Mouse (Mus musculus) adrenal gland, adult 2 months (tissue): Measurements from ENCODE around the gene Nptx2. TPM values are rescaled to one million over a fixed set of nuclear protein-coding genes. Genes with fewer than 3 reads are reported as not detected.

ENCODE experiments used
- DNase-seq: peaks from one replicate; pipeline ENCODE4 v3.0.0; 2021
- long read RNA-seq: library from polyadenylated mRNA; stranded (forward); transcript quantifications from one replicate; pipeline ENCODE4 v2.0.0, GENCODE M21; 2021
- polyA plus RNA-seq: library from polyadenylated mRNA; depleted of rRNA; stranded (reverse); fragments of >200 nt; gene quantifications from 2 replicates; pipeline ENCODE4 v1.2.3, GENCODE M21; 2012; rRNA removed
- total RNA-seq, 2 experiments: library from RNA; stranded (reverse); gene quantifications; 2 replicates each; pipeline ENCODE4 v1.2.3; 2021

Gene Nptx2
- total RNA-seq (under 1 TPM; 0.48 to 0.72 TPM), polyA plus RNA-seq (0.28 and 0.40 TPM in 2 replicates)
- long read RNA-seq, partial matches to known transcripts, result 0 of 1 reads
- long read RNA-seq, other reads (novel, unspliced or antisense), result 0 of 1 reads

DNA sequence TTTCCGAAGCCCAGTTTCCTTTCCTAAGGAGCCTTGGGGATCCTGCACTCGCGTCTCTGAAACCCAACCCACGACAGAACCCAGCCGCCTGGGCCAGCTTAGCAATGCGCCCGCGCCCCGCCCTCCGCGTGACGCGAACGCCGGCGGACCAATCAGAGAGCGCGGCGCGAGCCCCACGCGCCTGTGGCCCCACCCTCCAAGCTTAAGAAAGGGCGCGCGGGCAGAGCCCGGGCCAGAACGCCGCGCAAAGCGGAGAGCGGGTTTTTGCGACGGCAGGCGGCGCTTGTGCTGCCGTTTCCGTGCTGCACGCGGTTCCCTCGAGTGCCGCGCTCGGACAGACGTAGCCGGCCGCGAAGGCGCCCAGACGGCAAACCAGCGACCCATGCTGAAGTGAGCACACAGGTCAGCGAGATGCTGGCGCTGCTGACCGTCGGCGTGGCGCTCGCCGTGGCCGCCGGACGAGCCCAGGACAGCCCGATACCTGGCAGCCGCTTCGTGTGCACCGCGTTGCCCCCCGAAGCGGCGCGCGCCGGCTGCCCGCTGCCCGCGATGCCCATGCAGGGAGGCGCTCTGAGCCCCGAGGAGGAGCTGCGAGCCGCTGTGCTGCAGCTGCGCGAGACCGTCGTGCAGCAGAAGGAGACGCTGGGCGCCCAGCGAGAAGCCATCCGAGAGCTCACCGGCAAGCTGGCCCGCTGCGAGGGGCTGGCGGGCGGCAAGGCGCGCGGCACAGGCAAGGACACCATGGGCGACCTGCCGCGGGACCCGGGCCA lies at the start of gene Nptx2:
Nptx2 (plus strand) TSS at position 250 of the 770 bp plus-strand sequence.
- peak; percentile 92 for DNase-seq

DNA sequence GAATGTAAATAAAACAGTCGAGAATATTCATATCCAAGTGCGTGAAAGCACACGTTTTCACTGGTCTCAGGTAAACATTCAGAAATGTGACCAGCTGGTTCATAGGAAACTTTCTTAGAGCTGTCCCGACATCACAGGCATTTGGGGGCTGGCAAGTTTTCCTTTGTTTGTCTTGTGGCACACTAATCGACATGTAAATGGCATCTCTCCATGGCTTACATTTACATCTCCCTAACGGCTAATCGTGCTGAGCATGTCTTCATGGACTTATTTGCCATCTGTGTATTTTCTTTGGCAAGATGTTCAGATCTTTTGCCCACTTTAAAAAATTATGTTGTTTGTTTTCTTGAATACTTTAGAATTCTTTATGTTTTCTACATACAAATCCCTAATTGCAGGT lies 49.2 kb upstream of the Nptx2 start:
- DNase-seq, result no peak

DNA sequence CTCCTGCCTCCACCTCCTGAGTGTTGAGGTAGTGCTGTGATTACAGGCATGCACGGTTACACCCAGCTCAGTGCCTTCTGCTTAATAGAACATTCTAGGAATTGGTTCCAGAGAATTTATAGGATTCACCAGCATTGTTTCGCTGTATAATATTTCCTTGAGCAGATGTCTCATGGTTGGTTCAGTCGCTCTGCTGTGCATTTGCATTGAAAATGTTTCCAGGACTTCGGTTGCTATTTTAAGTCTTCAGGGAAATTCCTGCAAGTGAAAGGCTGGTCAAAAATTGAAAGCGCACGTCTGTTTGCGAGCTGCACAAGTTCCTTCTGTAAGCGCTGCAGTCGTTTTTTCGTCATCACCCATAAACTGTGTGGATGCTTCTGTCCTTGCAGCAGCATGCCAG lies 41.5 kb upstream of the Nptx2 start:
- DNase-seq, result no peak

GRCm38 (mm10) chr5:144505731-144506130 lies 40.0 kb upstream of the Nptx2 start:
- DNase-seq, result no peak

- no peak for DNase-seq
Observed at GRCm38 (mm10) chr5:144506156-144506555, 39.5 kb upstream of the Nptx2 start.

- no peak for DNase-seq
Observed at GRCm38 (mm10) chr5:144506689-144507552, 38.8 kb upstream of the Nptx2 start.

- DNase-seq, result no peak
Observed at GRCm38 (mm10) chr5:144509431-144509830, 36.3 kb upstream of the Nptx2 start.

GRCm38 (mm10) chr5:144514738-144515137 lies 31.0 kb upstream of the Nptx2 start:
- no peak for DNase-seq

- no peak for DNase-seq
Observed at GRCm38 (mm10) chr5:144515241-144515640, 30.5 kb upstream of the Nptx2 start.

DNA sequence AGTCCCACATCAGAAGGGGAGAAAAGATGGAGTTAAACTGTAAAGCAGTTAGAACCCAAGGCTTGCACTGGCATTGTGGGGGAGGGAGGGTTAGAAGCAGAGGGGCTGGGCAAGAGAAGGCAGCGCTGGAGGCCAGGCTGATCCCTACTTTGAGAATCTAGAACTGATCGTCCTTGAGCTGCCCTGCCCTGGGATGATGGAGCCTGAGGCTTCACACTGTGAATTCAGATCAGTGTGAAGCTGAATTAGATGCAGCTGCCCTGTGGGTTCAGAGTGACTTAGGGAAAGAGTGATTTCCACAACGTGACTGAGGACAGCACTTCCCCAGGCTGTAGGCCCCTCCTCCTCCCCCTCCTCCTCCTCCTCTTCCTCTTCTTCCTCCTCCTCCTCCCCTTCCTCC lies 25.6 kb upstream of the Nptx2 start:
- no peak for DNase-seq

GRCm38 (mm10) chr5:144524774-144525173 lies 20.9 kb upstream of the Nptx2 start:
- DNase-seq, result no peak

DNA sequence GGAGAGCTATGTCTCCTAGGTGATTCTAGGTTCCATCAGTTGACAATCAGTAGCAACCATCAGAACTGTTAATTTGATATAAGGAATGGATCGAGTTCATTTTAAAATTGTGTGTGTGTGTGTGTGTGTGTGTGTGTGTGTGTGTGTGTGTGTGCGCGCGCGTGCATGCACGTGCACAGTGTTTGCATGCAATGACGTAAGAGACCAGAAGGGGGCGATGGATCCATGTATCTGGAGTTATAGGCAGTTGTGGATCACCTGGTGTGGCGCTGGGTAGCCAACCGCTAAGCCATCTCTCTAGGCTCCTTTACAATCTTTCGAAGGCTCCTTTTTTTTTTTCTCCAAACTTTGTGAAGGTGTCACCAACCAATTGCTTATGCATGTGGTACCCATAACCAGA lies 16.6 kb upstream of the Nptx2 start:
- DNase-seq, result no peak

DNA sequence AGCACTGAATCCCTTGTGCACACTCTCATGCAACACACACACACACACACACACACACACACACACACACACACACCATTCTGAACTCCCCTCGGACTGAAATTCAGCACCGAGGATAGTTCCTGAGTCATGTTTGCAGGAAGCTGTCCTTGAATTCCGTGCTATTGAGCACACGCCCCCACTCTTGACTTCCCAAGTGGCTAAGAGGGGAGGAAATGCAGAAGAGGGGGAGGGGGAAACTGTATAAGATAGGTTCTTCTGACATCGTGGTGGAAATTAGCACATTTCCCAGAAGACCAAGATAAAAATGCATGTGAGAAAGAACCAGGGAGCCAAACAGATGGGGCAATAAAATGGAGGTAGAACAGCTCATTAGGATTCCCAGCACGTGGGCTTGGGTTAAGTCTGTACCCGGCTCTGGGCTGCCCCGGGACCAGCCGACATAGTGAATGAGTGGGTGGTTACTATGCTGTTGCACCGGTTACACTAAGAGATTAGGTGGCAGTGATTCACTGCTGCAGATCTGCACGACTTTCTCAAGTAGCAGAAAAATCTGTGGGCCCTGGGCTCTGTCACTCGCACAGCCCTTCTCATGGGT lies 2.9 kb upstream of the Nptx2 start:
- DNase-seq, result peak; percentile 9

GRCm38 (mm10) chr5:144546423-144546995 lies 807 bp downstream of the Nptx2 start:
- DNase-seq, result no peak

DNA sequence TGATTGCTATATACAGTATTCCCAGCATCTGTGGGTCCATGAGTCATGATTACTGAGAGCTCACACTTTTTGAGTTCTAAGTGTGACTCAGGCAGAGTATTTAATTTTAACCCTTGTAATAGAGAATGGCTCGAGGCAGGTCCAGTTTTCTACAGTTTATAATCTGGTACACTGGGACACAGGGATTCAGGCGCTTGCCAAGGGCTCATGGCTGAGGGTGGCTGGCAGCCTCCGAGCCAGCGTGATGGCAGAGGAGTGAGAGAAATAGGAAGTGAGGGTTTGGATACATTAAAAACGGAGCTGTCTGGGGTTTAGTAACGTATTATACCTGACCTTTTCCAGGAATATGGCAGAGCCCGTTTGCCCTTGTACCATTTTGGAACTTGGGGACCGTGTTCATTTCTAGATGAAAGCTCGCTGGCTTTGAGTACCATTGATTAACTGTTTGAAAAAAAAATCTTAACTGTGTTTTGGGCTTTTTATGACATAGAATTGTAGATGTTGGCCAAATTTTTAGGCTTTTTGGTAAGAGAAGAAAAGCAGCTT lies 1.7 kb downstream of the Nptx2 start:
- DNase-seq, result no peak

GRCm38 (mm10) chr5:144548079-144548631 lies 2.5 kb downstream of the Nptx2 start:
- no peak for DNase-seq

DNA sequence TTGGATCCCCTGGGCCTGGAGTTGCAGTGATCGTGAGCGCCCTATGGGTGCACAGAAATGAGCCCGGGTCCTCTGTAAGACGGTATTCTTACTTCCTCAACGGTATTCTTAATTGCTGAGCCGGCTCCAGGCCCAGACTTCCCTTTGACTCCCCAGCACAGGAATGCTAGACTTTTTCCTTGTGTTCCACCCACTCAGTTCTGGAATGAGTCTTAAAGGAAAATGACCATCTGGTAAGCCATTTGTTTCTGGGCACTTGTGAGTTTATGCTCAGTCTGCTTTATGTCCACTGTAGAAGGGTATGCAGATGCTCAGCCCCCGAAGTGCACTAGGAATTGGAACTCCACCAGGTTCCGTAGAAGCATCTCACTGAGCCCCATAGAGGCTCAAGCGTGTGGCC lies 4.3 kb downstream of the Nptx2 start:
- no peak for DNase-seq

DNA sequence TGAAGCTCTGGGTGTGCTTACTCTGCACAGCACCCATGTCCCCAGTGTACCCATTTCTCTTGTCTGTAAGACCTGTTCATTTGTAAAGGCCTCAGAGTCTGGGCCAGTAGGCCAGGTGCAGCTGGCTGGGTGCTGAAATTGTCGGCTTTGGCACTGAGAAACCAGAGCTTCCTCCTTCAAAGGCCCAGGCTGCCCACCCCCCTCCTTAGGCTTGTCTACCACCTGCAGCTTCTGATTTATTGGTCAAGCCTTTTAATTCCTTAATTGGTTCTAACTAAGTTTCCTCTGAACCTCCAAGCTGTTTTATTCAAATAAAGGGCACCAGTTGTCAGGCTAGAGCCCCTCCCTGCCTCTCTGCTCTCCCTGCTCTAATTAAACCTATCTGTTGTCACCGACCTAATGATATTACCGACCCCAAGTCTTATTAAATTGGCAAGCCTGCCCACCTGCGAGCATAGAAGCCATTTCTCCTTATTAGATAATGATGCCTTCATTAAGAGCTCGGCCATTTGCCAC lies 5.0 kb downstream of the Nptx2 start:
- no peak for DNase-seq

- no peak for DNase-seq
Observed at GRCm38 (mm10) chr5:144556710-144557109, 11.0 kb downstream of the Nptx2 start.

DNA sequence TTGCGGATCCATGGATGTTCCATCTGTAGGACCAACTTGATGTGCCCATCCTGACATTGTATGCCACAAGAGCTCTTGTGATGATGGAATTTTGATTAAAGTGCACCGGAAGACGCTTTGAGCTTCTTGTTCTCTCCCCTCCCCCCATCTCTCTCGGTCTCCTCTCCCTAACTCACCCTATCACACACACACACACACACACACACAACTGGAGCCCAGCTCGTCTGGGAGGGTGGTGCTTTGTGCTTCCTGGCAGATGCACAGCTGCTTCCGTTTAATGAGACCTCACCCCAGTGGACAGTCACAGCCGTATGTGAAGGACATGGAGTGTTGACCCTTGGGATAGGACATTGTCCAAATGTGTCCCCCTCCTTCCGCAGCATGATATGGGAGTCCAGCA lies 11.7 kb downstream of the Nptx2 start:
- no peak for DNase-seq

DNA sequence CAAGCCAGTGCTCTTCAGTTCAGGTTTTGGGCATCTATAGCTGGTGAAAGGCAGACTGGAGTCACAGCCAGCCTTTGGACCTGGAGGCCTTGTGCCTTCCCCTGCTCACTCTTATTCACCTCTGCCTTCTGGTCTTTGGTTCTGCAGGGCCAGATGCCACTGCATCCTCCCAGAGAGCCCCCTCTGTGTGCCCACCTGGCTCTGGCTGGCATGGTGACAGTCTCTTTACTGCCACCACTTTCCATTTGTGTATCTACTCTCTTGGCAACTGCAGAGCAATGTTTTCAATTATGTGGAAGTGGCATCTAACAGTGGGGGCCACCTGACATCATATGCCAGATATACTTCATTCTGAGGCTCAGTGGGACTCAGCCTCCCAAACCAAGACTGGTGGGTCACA lies 12.8 kb downstream of the Nptx2 start:
- no peak for DNase-seq
